Mouse (Mus musculus) heart, adult 9 months (tissue): Measurements from ENCODE around the gene Hoxd11.

Source experiments
- DNase-seq, 2 experiments: peaks; one replicate each; pipeline ENCODE4 v3.0.0; 2022; ENCODE audit warnings: low spot score in 2 of 2

Hoxd11 gene

DNA sequence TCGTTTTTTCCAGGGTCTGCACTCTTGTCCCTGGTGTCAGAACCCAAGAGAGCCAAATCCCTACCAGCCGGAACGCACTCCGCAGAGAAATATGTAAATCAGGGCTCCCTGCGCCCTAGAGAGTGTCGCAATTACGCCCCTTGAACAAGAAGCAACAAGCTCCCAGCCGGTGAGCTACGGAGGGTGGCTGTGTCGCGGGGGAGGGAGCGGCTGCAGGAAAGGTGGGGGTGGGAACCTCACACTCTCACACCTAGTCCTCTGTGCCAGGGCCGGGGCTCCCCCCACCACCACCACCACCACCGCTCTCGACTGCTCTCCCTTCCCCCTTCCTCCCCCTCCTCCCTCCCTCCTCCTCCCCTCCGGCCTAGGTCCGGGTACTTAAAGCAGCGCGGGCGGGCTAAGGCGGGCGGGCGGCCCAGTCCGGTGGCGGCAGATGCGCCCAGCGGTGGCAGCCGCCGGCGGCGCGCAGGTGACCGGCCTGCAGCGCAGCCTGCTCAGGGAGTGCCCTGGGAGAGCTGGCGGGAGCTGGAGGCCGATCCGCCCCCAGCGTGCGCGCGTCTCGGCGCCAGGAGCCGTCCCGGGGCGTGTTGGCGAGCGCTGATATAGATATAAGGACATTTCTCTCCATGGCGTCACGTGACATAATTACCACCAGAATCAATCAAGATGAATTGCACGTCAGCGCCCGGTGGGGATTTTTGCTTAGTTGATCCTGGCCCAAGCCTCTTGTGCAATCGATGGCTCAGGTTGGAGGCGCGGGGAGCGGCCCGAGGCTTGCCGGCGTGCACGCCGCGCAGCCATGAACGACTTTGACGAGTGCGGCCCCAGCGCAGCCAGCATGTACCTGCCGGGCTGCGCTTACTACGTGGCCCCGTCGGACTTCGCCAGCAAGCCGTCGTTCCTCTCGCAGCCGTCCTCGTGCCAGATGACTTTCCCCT, 2.5 kb downstream of the Hoxd11 start:
- DNase-seq, result no peak

DNA sequence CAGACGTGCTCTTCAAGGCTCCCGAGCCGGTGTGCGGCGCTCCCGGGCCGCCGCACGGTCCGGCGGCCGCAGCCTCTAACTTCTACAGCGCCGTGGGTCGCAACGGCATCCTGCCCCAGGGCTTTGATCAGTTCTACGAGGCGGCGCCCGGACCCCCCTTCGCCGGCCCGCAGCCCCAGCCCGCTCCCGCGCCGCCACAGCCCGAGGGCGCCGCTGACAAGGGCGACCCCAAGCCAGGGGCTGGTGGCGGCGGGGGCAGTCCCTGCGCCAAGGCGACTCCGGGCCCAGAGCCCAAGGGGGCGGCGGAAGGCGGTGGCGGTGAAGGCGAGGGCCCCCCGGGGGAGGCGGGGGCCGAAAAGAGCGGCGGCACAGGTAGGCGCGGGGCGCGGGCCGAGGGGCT, 3.4 kb downstream of the Hoxd11 start:
- no peak for DNase-seq

- DNase-seq, result no peak
Measured at GRCm38 (mm10) chr2:74683471-74683951, 4.2 kb downstream of the Hoxd11 start.

DNA sequence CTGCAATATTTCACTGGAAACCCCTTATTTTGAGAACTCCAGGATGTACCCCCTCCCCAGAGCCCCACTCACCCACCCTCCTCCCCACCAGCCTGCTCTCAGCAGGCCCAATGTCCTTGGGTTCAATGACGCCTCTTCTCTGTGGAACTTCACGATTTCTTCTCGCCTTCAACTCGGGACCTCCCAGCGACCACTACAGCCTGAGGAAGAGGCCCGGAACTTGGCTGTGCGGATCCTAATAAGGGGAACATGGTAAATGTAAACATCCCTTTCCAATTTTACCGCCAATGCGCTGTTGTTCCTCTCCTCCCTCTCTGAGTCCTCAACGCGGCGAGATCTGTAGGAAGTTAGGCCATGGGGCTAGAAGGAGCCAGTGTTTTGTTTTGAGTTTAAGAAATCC, 4.7 kb downstream of the Hoxd11 start:
- no peak for DNase-seq

GRCm38 (mm10) chr2:74685059-74685603, 5.8 kb downstream of the Hoxd11 start:
- no peak for DNase-seq

DNA sequence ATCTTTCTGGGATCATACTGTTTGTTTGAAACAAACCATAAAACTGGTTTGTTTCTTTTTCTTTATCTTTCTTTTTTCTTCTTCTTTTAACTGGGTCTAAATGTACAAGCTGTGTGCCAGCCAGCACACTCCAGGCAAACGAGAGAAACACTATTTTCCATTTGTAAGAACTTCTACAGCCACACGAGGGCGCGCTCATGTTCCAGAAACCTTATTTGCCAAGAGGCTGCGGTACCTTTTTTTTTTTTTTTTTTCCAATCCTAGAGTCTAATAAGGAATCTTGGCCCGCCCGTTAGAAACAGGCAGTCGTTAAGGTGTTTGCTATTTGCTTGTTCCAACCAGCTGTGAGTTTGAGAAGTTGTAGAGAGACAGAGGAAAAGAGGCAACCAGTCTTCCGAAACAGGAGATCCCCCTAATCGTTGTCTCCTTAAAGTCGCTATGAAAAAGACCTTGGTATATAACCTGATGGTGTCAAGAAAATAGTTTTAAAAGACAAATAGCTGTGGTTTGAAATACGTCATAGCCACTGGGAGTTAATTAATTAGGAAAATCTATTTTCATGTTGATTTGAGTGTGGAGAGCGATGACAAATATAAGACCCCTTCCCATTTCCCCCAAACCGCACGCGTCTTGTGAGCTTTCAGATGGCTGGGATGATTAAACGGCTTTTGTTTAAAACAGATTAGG, 7.1 kb downstream of the Hoxd11 start:
- DNase-seq, result peak in 1 of 2 experiments; percentile 47

GRCm38 (mm10) chr2:74686988-74687697, 7.8 kb downstream of the Hoxd11 start:
- DNase-seq, result no peak

DNA sequence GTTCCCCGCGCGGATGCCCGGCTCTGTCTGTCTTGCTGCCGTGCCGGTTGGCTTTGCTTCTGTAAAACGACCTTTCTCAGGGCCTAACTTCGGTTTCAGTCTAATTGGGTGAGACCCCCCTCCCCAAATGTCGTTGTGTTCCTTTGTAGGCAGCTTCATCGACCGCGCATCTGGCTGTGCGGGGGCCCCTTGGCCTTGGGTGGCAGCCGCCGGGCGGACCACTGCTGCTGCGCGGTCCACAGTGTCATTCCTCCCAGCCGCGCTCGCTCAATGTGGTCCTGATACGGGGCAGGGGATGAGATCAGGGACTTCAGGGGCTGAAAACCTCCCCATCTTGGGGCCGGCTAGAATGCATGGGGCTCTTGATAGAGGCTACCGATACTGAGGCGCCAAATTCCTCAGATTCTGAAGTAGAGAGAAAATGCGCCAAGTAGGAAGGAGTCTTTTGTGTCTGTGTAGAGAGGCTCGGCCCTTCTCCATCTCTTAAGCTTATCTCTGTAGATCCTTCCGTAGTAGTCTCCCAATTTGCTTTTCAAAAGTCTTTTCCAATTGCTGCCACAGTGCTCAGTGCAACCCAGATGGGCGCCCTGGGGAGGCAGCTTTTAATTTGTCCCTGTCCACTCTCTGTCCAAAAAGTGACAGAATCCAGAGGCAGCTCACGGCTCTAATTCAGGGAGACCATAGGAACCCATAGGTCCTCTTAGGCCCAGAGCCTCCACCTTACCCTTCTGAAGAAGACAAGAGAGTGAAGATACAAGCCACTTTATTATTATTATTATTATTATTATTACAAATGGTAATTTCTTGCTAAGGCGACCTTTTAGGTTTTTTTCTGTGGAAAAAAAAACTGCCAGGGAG, 8.6 kb downstream of the Hoxd11 start:
- DNase-seq, result no peak

DNA sequence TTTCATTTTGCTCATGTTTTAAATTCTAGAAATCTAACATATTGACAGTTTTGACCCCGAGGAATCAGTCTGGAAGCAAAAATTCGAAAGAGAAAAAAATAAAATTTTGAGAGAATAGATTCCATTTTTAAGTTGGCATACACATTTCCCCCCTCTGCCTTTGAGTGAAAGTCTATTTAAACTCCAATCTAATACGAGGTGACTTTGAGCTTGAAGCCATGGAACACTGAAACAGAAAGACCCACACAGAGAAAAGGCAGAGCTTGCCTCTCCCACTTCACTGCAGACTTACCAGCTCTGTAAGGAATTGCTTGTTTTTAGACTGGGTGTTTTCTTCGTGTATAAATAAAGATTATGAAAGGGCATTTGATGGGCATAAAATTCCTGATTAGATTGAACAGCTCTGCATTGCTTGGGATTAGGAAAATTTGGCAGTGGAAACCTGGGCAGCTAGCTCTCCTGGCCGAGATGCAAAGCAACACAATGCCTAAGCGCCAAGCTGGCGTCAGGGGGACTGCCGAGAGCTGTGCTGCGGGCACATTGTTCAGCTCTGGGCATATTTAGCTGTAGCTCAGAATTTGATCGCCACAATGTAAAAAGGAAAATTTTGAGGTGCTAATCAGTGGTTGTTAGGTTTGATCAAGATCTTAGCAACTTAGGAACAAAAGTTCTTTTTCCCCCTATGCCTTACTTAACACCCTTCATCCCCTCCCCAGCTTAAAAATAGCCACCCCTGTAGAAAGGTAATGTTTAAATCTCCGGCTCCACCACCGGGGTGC, 9.6 kb downstream of the Hoxd11 start:
- no peak for DNase-seq

DNA sequence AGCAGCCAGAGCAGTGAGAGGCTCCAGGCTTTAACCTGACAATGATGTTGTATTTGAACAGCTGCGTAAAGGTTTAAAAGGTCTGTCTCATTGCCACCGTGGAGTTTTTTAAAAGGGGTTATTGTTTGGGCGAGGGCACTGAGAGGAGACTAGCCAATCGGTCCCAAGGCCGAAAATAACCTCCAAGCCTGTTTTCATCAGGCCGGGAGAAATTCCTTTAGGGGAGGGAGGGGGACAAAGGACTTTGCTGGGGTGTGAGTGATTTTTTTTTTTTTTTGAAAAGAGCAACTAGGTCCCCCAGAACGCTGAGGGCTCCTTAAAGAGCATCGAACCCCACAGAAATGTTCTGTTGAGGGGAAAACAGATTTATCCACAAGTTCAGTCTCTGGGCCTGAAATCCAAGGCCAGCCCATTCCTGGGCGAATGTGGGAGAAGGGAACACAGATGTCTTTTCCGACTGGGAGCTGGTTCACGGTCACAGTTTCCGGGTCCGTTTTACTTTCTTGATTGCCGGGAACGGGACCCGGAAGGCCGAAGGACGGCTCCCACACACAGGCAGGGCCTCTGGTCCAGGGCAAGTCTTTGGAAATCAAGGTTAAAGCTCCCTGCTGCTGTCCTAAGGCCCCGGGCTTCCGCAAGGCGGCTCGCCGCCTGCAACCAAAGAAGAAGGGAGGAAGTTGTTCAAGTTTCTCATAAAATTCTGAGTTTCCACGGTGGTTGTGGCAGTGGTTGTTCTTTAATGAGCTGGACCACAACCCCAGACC, 10.4 kb downstream of the Hoxd11 start:
- no peak for DNase-seq

GRCm38 (mm10) chr2:74690338-74690716, 11.0 kb downstream of the Hoxd11 start:
- DNase-seq, result no peak

GRCm38 (mm10) chr2:74691022-74691951, 11.9 kb downstream of the Hoxd11 start, which contains the start of gene Hoxd10:
TSS of gene Hoxd10 (plus strand) at chr2:74691924.
- DNase-seq, result no peak

GRCm38 (mm10) chr2:74691995-74692807, 12.8 kb downstream of the Hoxd11 start:
- DNase-seq, result no peak

DNA sequence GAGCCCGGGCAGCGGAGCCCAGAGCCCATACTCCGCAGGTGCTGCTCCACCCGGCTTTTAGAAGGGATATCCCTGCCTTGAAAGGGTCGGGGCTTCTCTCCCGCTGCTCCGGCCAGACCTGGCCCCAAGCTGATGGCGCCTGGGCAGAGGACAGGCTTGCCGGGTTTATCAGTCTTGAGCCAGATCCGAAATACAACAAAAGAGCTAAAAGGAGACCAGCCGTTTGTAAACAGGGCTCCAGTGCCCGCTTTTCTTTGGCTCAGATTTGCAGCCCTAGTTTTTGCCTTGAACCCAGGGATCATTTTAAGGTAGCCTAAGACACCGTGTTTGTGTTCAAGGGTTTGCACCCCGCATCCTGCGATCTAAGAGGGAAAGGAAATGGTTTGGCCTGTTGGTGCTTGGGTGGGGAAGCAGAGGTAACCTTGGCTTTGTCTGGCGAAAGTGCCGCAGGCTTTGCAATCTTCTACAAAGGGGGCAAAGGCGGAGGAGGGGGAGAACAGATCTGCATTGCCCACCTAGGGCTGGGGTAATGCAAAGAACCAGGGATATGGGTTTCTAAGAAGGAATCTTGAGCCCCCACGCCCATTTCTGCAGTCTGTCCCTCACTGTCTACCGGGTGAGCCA, 13.6 kb downstream of the Hoxd11 start:
- no peak for DNase-seq

- no peak for DNase-seq
Measured at GRCm38 (mm10) chr2:74693432-74693827, 14.1 kb downstream of the Hoxd11 start.

- DNase-seq, result no peak
Measured at GRCm38 (mm10) chr2:74694066-74694465, 14.7 kb downstream of the Hoxd11 start.

GRCm38 (mm10) chr2:74695383-74695782, 16.0 kb downstream of the Hoxd11 start:
- DNase-seq, result no peak
